Mouse (Mus musculus): ENCODE measurements at regions not wholly inside any gene's neighbourhood (a gene's known extent, or its start where the extent isn't known, plus 50 kb on each side); places are given as distances from the start of the nearest gene placed in this dataset.

- peaks cover 5% of the 10 kb centered on the region for H3K4me1 ChIP-seq (ENCODE audit: control insufficient read depth, insufficient read depth, low read length)
- peak overlapping the region; percentile 100 for H3K27ac ChIP-seq (ENCODE audit: insufficient read depth, low read length)
- 0 out of 2 replicates have a peak, but pooled peaks have one; percentile 16 for TF ChIP-seq POLR2A (IDR thresholded peaks at IDR 0.05; ENCODE audit: low read depth, low read length)
- TF ChIP-seq CTCF (IDR thresholded peaks at IDR 0.05; ENCODE audit: borderline replicate concordance, insufficient read depth, low read length), result no peak
- H3K4me3 ChIP-seq (ENCODE audit: insufficient read depth, low read length), result no peak overlapping the region
Observed at GRCm38 (mm10) chr16:93109683-93110407, 283.9 kb upstream of the Runx1 start.

GRCm38 (mm10) chr16:93107524-93107845, 281.5 kb upstream of the Runx1 start:
- TF ChIP-seq CTCF (IDR thresholded peaks at IDR 0.05; ENCODE audit: borderline replicate concordance, insufficient read depth, low read length) (peak; percentile 70; the same call in 1 of the 2 replicates), POLR2A (IDR thresholded peaks at IDR 0.05; ENCODE audit: low read depth, low read length) (no peak)
- peak overlapping the region; percentile 67 for H3K27ac ChIP-seq (ENCODE audit: insufficient read depth, low read length)
- H3K4me3 ChIP-seq (ENCODE audit: insufficient read depth, low read length), result no peak overlapping the region
- H3K4me1 ChIP-seq (ENCODE audit: control insufficient read depth, insufficient read depth, low read length), result peaks cover 5% of the 10 kb centered on the region

GRCm38 (mm10) chr16:93106811-93107523, 281.0 kb upstream of the Runx1 start:
- Histone ChIP-seq H3K4me1 (ENCODE audit: control insufficient read depth, insufficient read depth, low read length) (peaks cover 5% of the 10 kb centered on the region), H3K27ac (ENCODE audit: insufficient read depth, low read length) (peak overlapping the region; percentile 67), H3K4me3 (ENCODE audit: insufficient read depth, low read length) (no peak overlapping the region)
- TF ChIP-seq CTCF (IDR thresholded peaks at IDR 0.05; ENCODE audit: borderline replicate concordance, insufficient read depth, low read length) (no peak), POLR2A (IDR thresholded peaks at IDR 0.05; ENCODE audit: low read depth, low read length) (no peak)

- peak overlapping the region; percentile 72; the same call in 1 of the 2 replicates for H3K27ac ChIP-seq (ENCODE audit: insufficient read depth, low read length)
- H3K4me1 ChIP-seq (ENCODE audit: control insufficient read depth, insufficient read depth, low read length), result no peaks in the 10 kb centered on the region
- no peak overlapping the region for H3K4me3 ChIP-seq (ENCODE audit: insufficient read depth, low read length)
- TF ChIP-seq POLR2A (IDR thresholded peaks at IDR 0.05; ENCODE audit: low read depth, low read length) (no peak), CTCF (IDR thresholded peaks at IDR 0.05; ENCODE audit: borderline replicate concordance, insufficient read depth, low read length) (no peak)
Observed at GRCm38 (mm10) chr16:93102174-93102573, 276.2 kb upstream of the Runx1 start.

- H3K27ac ChIP-seq (ENCODE audit: insufficient read depth, low read length), result no peak overlapping the region
- H3K4me3 ChIP-seq (ENCODE audit: insufficient read depth, low read length), result no peak overlapping the region
- no peaks in the 10 kb centered on the region for H3K4me1 ChIP-seq (ENCODE audit: control insufficient read depth, insufficient read depth, low read length)
- TF ChIP-seq POLR2A (IDR thresholded peaks at IDR 0.05; ENCODE audit: low read depth, low read length), result no peak
- no peak for TF ChIP-seq CTCF (IDR thresholded peaks at IDR 0.05; ENCODE audit: borderline replicate concordance, insufficient read depth, low read length)
Observed at GRCm38 (mm10) chr16:93098057-93098456, 272.1 kb upstream of the Runx1 start.

GRCm38 (mm10) chr16:93096175-93096574, 270.2 kb upstream of the Runx1 start:
- no peak overlapping the region for H3K4me3 ChIP-seq (ENCODE audit: insufficient read depth, low read length)
- H3K27ac ChIP-seq (ENCODE audit: insufficient read depth, low read length), result peak overlapping the region; percentile 65
- TF ChIP-seq CTCF (IDR thresholded peaks at IDR 0.05; ENCODE audit: borderline replicate concordance, insufficient read depth, low read length) (no peak), POLR2A (IDR thresholded peaks at IDR 0.05; ENCODE audit: low read depth, low read length) (no peak)
- no peaks in the 10 kb centered on the region for H3K4me1 ChIP-seq (ENCODE audit: control insufficient read depth, insufficient read depth, low read length)

- TF ChIP-seq POLR2A (IDR thresholded peaks at IDR 0.05; ENCODE audit: low read depth, low read length) (no peak), CTCF (IDR thresholded peaks at IDR 0.05; ENCODE audit: borderline replicate concordance, insufficient read depth, low read length) (no peak)
- Histone ChIP-seq H3K27ac (ENCODE audit: insufficient read depth, low read length) (peak overlapping the region; percentile 48), H3K4me3 (ENCODE audit: insufficient read depth, low read length) (no peak overlapping the region), H3K4me1 (ENCODE audit: control insufficient read depth, insufficient read depth, low read length) (no peaks in the 10 kb centered on the region)
Observed at GRCm38 (mm10) chr16:93092796-93093195, 266.8 kb upstream of the Runx1 start.

GRCm38 (mm10) chr16:93085227-93085883, 259.4 kb upstream of the Runx1 start:
- no peak overlapping the region for H3K27ac ChIP-seq (ENCODE audit: insufficient read depth, low read length)
- TF ChIP-seq POLR2A (IDR thresholded peaks at IDR 0.05; ENCODE audit: low read depth, low read length), result no peak
- no peak for TF ChIP-seq CTCF (IDR thresholded peaks at IDR 0.05; ENCODE audit: borderline replicate concordance, insufficient read depth, low read length)
- peaks cover 4% of the 10 kb centered on the region for H3K4me1 ChIP-seq (ENCODE audit: control insufficient read depth, insufficient read depth, low read length)
- no peak overlapping the region for H3K4me3 ChIP-seq (ENCODE audit: insufficient read depth, low read length)

- no peak overlapping the region for H3K4me3 ChIP-seq (ENCODE audit: insufficient read depth, low read length)
- peaks cover 9% of the 10 kb centered on the region for H3K4me1 ChIP-seq (ENCODE audit: control insufficient read depth, insufficient read depth, low read length)
- H3K27ac ChIP-seq (ENCODE audit: insufficient read depth, low read length), result no peak overlapping the region
- TF ChIP-seq POLR2A (IDR thresholded peaks at IDR 0.05; ENCODE audit: low read depth, low read length) (no peak), CTCF (IDR thresholded peaks at IDR 0.05; ENCODE audit: borderline replicate concordance, insufficient read depth, low read length) (no peak)
Observed at GRCm38 (mm10) chr16:93083756-93084155, 257.8 kb upstream of the Runx1 start.

- no peak overlapping the region for H3K27ac ChIP-seq (ENCODE audit: insufficient read depth, low read length)
- H3K4me1 ChIP-seq (ENCODE audit: control insufficient read depth, insufficient read depth, low read length), result peaks cover 9% of the 10 kb centered on the region
- H3K4me3 ChIP-seq (ENCODE audit: insufficient read depth, low read length), result no peak overlapping the region
- TF ChIP-seq CTCF (IDR thresholded peaks at IDR 0.05; ENCODE audit: borderline replicate concordance, insufficient read depth, low read length) (no peak), POLR2A (IDR thresholded peaks at IDR 0.05; ENCODE audit: low read depth, low read length) (no peak)
Observed at GRCm38 (mm10) chr16:93083142-93083541, 257.2 kb upstream of the Runx1 start.

All from embryonic fibroblast, embryonic 13.5 days (primary cell).